Mouse (Mus musculus) right cerebral cortex, adult 2 months (tissue): ENCODE data around the gene Tmem82.

Experiments
- DNase-seq, 2 experiments: peaks; one replicate each; pipeline ENCODE4 v3.0.0; 2021 to 2022; ENCODE audit warnings: low spot score in 2 of 2

Gene Tmem82

DNA sequence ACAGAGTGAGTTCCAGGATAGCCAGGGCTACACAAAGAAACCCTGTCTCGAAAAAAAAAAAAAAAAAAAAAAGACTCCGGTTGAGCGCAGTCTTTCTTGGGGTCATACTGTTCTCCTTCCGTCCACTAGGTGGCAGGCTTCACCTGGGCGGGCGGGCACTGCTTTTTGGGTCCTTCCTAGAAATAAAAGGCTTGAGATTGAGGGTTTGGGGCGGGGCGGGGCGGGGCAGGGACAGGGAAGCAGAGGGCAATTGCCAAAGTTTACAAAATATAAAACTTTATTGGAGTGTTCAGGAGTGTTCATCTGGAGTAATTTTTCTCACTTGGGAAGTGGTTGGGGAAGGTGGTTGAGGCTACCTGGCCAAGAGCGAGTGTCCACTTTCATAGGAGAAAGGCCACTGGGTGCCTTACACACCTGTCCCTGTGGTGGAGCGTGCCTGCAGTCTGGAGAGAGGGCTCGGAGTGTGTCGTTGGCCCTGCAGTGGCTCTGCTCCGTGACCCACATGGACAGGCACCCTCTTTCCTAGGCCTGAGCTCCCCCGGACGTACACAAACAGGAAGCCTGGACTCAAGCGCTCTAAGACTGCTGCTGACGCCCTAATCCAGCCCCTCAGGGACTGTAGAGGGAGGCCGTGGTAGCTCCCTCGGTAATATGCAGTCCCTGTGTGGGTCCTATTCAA, at the start of gene Tmem82:
Gene Tmem82, minus strand, starts transcription at position 69 of the 679 bp plus-strand sequence.
- peak; percentile 44 to 51 for DNase-seq

- no peak for DNase-seq
Observed at GRCm38 (mm10) chr4:141664799-141665198, 46.4 kb upstream of the Tmem82 start, which contains the start of gene Plekhm2. Gene Plekhm2, minus strand, starts transcription at chr4:141664899.

GRCm38 (mm10) chr4:141664011-141664745, 45.7 kb upstream of the Tmem82 start:
- peak; percentile 53 to 68 for DNase-seq

DNA sequence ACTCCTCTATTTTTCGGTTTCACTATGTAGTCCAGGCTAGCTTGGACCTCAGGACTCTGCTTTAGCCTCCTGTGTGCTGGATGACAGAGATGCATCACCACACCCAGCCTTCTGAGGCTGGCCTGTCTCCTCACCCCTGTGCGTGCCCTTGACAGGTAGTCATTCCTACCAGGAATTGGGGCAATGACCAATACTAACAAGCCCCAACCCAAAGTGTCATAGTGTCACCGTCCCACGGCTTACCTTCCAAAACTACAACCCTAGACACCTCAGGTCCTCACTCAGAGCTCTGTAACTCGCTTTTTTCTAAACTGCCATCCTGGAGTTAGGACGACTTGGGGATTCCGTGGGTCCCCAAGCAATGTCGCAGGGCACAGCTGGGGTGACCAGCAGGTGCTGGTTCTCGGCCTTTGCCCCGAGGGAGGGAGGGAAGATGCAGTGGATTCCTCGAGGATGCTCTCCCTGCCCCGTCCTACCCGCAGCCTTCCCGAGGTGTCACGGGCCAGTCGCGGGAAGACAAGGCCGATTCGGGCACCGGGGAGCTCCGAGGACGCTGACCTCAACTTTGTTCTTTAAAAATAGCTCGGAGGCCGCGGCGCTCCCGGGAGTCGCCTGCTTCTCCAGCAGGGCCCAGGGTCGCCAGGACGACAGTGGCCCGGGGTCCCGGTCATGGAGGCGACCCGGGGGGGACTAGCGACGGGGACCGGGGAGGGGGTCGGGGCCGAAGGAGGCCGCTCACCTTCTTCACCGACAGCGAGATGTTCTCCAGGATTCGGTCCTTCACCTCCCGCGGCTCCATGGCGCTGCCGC, 44.9 kb upstream of the Tmem82 start:
- no peak for DNase-seq

DNA sequence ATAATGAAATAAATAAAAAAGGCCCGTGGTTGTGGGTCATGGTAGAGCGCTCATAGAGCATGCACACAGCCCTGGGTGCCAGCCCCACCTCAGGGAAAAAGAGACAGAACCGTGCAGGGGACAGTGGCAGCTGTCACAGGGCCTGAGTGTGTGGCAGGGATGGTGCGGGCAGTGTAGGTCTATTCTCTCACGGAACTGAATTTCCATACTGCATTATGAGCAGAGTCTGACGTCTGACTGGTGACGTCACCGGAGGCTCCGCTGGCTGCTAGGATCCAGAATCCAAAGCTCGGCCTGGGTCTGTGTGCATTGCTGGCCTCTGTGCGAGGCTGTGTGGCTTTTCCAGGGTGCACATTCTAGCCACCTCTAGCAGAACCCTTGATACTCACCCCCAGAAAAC, 42.5 kb upstream of the Tmem82 start:
- DNase-seq, result no peak

GRCm38 (mm10) chr4:141659739-141660138, 41.3 kb upstream of the Tmem82 start:
- DNase-seq, result no peak

DNA sequence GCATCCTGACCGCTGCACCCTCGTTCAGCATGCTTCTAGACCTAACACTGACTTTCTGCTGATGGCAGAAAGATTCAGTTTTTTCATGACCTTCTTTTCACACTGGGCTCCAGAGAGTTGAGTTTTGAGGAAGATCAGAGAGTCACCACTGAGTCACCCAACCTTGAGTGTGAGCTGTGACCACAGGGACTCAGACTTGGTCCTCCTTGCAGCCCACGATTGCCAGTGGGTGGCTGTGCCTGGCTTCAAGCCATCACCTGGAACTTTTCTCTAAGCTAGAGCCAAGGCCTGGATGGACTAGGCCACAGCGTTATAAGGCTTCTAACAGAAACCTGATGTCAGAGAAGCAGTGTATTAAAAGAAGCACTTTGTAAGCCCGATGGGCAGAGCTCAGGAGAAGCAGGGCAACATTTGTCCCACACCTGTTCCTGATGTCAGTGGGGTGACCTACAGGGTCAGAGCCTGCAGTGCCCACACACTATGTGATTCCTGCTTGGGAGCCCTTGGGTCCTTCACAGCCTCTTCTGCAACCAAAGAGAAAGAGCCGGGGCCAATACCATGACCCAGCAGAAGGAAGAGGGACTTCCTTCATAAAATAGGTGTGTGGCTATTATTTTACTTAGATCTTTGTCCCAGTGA, 40.5 kb upstream of the Tmem82 start:
- DNase-seq, result no peak

DNA sequence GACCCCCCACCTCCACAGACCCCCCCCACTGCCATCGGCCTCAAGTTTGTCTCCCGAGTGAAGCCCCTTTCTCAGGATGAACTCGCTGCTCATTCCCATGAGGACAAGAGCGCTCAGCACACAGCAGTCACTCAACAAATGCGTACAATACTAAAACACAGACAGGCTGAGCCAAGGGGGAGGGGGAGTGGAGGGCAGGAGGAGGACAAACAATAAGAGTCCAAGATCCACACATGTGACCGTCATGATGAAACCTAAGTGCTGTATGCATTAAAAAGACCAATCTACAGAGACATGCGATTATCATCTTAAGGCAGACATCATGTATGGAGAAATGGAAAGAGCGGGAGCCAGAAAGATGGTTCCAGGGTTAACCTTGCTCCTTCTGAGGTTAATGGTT, 38.5 kb upstream of the Tmem82 start:
- no peak for DNase-seq

- peak in 1 of 2 experiments; percentile 44 for DNase-seq
Observed at GRCm38 (mm10) chr4:141655908-141656608, 37.6 kb upstream of the Tmem82 start.

DNA sequence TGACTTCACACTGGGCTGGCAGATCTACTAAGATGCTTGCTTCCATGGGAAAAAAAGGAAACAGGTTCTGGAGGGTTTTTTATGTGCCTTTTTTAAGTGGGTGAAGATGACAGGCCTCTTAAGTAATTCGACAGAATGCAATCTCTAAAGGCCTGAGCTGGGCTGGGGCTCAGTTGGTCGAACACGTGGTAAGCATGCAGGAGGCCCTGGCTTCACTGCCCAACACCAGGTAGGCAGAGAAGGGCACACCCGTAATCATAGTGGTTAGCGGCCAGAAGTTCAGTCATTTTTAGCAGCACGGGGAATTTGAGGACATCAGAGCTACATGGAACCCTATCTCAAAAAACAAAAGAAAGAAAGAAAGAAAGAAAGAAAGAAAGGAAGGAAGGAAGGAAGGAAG, 36.1 kb upstream of the Tmem82 start:
- no peak for DNase-seq

DNA sequence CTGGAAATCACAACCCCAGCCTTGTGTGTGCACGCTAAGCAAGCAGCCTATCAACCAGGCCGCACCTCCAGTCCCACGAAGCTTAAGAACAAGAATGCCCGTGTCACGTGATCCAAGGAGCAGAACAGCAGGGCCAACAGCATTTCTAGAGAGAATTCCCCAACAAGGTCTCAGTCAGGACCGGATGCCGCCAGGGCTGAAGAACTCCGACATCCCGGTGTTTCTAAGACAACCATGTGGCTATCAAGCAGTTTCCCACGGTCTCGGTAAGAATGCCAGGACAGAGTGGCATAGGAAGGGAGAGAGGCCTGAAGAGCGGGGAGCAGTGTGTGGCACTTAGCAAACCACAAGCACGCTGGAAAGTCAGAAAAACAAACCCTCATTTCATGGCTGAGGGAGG, 35.4 kb upstream of the Tmem82 start:
- DNase-seq, result no peak

GRCm38 (mm10) chr4:141653044-141653443, 34.6 kb upstream of the Tmem82 start:
- DNase-seq, result no peak

- DNase-seq, result no peak
Observed at GRCm38 (mm10) chr4:141651944-141652343, 33.5 kb upstream of the Tmem82 start.

- no peak for DNase-seq
Observed at GRCm38 (mm10) chr4:141651286-141651685, 32.9 kb upstream of the Tmem82 start.

- no peak for DNase-seq
Observed at GRCm38 (mm10) chr4:141649244-141649643, 30.8 kb upstream of the Tmem82 start.

GRCm38 (mm10) chr4:141648262-141648661, 29.8 kb upstream of the Tmem82 start:
- DNase-seq, result no peak

DNA sequence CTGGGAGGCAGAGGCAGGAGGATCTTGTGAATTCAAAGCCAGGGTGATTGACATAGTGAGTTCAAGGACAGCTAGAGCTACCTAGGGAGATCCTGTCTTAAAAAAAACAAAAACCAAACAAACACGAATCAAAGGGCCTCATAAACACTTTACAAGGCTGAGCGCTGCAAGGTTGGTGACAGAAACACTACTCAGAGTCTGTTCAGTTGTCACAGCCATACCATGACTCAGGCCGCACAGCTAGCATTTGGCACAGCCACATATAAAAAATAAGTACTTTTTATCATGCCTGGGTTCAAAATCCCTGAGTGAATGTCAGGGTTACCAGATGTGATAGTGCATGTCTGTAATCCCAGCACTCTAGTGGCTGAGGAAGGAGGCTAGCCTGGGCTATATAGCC, 28.8 kb upstream of the Tmem82 start:
- DNase-seq, result no peak

GRCm38 (mm10) chr4:141645988-141646387, 27.6 kb upstream of the Tmem82 start:
- DNase-seq, result no peak

DNA sequence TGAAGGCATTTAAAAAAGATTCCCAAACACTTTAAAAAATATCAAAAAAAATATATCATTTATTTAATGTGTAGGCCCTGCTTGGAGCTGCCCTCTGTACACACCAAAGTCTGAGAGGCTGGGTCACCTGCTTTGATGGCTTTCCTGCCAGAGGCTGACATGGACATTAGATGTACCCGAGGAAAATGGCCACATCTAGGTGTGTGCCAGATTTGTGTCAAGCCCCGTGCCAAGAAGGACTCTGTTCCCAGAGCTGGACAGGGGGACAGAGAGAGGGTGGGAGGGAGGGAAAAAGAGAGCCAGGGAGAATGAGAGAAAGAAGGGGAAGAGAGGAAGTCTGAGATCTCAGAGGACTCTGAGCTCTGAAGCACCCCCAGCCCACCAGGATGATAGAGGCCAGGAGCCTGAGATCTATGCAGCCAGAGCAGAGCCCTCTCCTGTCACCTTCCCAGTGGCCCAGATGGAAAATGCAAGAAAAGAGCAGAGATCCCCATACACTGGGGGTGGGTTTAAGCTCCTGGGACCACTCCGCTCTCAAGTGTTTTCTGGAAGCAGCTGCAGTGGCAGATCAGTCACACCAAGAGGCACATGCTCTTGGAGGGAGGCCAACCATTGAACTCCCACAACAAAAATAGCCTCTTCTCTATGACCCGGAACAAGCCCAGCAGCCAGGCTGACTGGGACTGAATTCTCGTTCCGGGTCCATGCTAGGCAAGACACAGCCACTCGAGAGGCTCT, 24.9 kb upstream of the Tmem82 start:
- peak in 1 of 2 experiments; percentile 44 for DNase-seq

GRCm38 (mm10) chr4:141641961-141642811, 23.8 kb upstream of the Tmem82 start:
- no peak for DNase-seq
